Mouse (Mus musculus) adrenal gland, adult (tissue): ENCODE measurements around the gene Hephl1.
A peak's percentile ranks its signal among the peaks of the same experiment; 100 is the strongest.
"Not testable (repeated sequence)": the region's sequence is repeated elsewhere in the genome, so short reads cannot be mapped to it uniquely, and the experiment has no call there.

Experiments
- DNase-seq, 2 experiments: peaks; one replicate each; pipeline ENCODE4 v3.0.0; 2022 to 2023; ENCODE audit warnings: low spot score in 1 of 2; ENCODE audit not compliant: inconsistent age in 2 of 2

Gene Hephl1

DNA sequence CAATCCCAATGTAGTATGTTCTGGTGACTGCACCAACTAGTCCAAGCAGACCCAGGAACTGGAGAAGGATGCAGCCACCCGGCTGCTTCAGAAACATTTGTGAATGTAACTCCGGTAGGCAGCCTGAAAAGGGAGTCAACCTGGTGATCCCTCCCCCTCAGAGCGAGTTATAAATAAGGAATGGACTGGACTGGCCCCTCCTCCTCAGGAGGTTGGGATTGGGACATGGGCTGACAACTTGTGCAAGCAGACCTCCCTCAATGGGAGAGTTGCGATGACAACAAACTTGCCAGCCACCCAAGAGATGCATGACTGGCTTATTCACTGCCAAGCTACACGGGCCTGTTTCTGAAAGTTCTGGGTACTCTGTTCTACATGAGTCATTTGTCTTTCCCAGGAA is at the start of gene Hephl1:
Gene Hephl1, minus strand, starts transcription at position 101 of the 400 bp plus-strand sequence.
- DNase-seq, result peak in 1 of 2 experiments; percentile 62

- no peak for DNase-seq
Measured at GRCm38 (mm10) chr9:15149246-15149926, 37.5 kb upstream of the Hephl1 start.

GRCm38 (mm10) chr9:15140546-15140945 is 28.6 kb upstream of the Hephl1 start:
- DNase-seq, result no peak

DNA sequence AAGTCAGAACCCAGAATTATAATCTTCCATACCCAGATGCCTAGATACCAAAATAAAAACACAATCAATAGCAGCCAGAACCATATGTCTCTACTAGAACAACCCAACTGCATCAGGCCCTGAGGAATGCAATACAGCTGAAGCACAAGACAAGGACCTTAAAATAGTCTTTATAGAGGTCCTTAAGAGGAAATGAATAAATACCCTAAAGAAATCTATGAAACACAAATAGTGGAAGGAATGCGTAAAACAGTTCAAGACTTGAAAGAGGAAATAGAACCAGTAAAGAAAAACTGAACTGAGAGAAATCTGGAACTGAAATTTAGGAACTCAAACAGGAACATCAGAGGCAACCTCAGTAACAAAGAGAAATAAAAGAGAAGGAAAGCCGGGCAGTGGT is 14.0 kb upstream of the Hephl1 start:
- DNase-seq, result no peak

DNA sequence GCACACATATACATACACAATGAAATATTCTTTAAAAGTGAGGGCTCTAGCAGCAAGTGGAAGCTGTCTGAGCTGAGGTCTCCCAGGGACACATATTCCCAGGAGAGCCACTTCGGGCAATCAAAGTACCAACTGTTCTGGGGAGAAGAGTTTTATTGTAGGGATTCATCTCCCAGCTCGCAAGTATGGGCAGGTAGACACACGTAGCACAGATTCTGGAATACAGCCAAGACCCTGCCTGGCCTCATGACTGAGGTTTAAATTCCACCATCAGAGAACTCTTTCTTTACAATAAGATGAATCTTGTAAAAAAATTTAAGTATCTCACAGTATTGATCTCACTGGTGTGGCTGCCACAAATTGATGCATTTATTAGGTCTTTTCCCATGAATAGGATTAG is 10.5 kb upstream of the Hephl1 start:
- no peak for DNase-seq

DNA sequence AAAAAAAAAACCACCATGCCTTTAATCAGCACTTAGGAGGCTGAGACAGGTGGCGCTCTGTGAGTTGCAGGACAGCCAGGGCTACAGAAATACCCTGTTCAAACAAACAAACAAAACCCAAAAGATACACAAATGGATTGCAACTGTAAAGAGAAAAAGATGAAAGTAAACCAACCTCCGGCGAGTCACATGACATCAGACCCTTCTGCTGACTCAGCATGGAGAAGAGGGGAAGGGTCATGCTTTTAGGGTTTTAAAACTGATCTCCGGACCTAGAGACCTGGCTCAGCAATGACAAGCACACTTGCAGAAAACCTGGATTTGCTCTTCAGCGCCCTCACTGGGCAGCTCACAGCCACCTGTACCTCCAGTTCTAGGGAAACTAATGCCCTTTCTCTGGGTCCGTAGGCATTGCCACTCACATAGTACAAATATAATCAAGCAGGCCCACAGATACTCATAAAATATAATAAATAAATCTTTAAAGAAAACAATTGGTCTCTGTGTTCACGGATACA is 9.0 kb upstream of the Hephl1 start:
- DNase-seq, result peak in 1 of 2 experiments; percentile 56

- DNase-seq, result no peak
Measured at GRCm38 (mm10) chr9:15120209-15120608, 8.3 kb upstream of the Hephl1 start.

- no peak for DNase-seq
Measured at GRCm38 (mm10) chr9:15119515-15119914, 7.6 kb upstream of the Hephl1 start.

DNA sequence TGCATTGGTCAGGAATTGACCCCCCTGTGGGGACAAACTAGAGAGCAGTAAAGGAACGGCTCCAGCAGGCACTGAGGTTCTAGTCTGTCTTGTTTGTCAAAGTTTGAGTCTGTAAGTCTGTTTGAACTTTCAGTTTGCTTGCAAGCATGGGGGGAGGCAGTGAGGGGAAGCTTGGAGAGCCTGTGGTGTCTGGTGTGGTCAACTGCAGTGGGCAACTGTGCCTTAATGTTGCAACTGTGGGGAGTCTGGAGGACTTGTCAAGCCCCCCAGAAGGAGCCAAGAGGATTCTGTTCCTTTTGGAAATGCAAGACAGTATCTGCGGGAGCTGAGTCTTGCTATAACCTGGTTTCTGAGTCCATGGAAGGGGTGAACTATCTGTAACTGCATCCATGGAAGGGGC is 4.3 kb upstream of the Hephl1 start:
- no peak for DNase-seq

DNA sequence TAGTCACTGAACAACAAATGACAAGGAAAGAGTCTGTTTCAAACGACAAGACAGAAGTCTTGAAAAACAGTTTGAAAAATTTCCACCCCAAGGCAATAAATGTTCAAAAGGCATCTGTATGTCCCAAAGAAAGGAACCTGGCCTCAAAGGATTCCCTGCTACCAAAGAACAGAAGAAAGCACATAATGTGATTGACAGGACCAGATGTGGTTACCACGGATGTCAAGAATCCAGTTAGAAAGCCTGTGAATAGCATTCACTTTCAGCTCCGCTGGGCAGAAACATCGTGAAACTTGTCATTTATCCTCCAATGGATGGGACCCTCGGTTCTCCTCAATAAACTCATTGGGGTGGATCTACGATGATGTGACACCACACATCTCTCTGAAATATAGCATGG is 2.2 kb upstream of the Hephl1 start:
- no peak for DNase-seq

DNA sequence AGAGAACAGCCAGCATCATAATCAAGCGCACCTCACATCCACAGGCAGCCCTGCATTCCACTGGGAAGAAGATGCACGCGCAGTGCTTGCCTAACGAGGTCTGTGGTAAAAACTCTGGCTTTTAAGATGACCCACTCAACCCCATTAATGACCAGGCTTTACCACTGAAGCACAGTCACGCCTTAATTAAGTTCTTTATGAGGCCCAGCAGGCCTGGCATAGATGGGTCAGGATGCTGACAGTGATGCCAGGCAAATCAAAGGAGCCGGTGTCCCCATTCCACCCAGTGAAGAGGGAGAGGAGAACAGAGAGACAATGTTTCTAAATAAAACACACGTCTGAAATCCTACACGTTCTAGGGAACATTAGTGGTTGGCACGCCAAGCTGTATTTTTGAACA is 3.8 kb downstream of the Hephl1 start:
- no peak for DNase-seq

- peak; percentile 17 to 74 for DNase-seq
Measured at GRCm38 (mm10) chr9:15105136-15105535, 6.8 kb downstream of the Hephl1 start.

DNA sequence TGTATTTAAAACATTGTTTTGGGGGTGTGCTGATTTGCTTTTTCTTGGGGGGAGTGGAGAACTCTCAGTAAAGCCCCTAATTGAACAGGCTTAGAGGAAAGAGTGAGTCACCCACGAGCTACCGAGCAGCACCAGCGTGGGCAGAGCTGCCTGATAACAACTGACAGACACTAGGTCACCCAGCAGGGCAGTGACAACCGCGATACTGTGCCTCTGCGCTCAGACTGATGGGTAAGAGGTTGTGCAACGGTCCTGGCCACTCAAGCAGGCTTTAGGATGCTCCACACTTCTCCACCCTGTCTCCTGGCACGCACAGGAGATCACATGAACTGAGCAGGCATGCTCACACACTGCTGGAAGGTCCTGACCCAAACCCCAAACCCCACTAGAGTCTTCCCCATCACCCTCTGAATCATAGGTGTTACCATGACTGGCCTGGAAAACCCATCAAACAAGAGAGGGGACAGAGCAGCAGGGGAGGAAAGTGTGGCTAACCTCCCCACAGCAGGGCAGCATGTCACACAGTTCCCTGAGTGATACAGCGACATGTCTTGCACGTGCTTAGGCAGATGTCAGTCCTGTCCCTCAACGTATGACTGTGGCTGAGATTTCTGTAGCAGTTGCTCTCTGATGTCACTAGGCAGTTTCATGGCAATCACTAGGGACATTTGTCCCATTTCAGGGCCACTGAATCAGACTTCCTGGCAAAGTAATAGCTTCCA is 8.2 kb downstream of the Hephl1 start:
- peak; percentile 12 to 78 for DNase-seq

GRCm38 (mm10) chr9:15101531-15102161 is 10.3 kb downstream of the Hephl1 start:
- DNase-seq, result peak in 1 of 2 experiments; percentile 30

- not testable (repeated sequence) for DNase-seq
Measured at GRCm38 (mm10) chr9:15098421-15098820, 13.5 kb downstream of the Hephl1 start.

- no peak for DNase-seq
Measured at GRCm38 (mm10) chr9:15097172-15097571, 14.7 kb downstream of the Hephl1 start.

GRCm38 (mm10) chr9:15096161-15096560 is 15.7 kb downstream of the Hephl1 start:
- DNase-seq, result no peak

DNA sequence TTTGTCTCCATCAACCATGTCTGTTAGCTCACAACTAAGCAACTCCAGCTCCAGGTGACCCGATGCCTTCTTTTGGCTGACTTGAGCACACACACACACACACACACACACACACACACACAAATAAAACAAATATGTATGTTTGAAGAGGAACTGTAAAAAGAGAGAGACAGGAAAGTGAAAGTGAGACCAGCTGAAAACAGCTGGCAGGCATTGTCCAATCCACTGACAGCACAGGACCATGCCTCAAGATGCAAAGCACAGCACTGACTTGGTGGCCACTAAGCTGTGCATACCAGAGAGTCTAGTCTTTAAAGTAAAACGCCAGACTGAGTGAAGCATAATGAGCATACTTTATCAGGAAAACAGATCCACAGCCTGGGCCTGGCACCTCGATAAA is 16.7 kb downstream of the Hephl1 start:
- DNase-seq, result no peak

DNA sequence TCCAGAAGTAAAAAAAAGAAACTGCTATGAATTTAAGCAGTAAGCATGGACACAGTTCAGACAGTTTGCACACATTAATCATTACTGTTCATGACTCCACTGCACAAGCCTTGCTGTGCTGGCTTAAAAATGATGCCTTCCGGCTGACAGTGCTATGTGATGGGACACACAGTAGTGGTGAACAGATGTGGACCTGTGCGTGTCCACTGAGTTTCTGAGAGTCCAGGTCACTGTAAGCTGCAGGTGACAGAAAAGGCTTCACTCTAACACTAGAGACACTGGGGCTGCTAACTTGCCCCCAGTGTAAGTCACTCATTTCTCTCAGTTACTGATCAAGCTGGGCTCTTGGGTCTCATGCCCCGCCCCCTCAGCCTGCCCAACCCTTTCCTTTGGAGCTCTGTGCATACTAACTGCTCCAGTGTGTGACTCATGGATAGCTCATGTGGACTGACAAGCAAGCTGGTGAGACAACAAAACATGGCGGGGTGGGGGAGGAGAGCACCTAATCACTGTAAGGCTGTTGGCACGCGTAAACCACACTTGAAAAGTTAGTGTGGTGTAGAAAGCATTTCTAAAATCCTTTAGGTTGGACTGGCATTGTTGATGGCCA is 43.1 kb downstream of the Hephl1 start:
- DNase-seq, result peak; percentile 27 to 61

GRCm38 (mm10) chr9:15067995-15068685 is 43.8 kb downstream of the Hephl1 start:
- DNase-seq, result no peak

DNA sequence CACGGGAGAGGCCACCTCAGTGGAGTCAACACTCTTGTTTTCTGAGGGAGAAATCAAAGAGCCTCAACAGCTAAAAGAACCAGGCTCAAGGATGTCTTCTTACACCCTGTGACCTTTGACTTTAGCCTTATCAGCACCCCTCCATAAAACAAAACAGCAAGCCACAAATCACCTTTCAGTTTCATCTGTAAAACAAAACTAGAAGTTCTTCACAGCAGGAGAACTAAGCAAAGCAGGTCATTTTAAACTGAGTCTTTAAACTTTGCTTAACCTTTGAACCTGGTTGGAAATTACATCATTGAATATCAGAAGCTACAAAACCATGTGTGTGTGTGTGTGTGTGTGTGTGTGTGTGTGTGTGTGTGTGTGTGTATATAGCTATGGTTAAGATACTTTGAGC is 47.7 kb downstream of the Hephl1 start:
- no peak for DNase-seq
